Mouse (Mus musculus) MEL (cell line): ENCODE data around the gene Pou2f2.

Source experiments
- CTCF ChIP-seq, 3 experiments: IDR thresholded peaks in 2 of 3; conservative IDR thresholded peaks in 1 of 3; 2 replicates each; pipeline ENCODE4 v1.5.1; 2011 to 2012; ENCODE audit warnings: low read length in 3 of 3, low read depth in 2 of 3, mild to moderate bottlenecking in 2 of 3, improper control_type of control experiment in 1 of 3, inconsistent platforms in 1 of 3, mixed read lengths in 1 of 3, moderate library complexity in 1 of 3; ENCODE audit not compliant: control insufficient read depth in 1 of 3, insufficient read depth in 1 of 3, poor library complexity in 1 of 3, severe bottlenecking in 1 of 3
- SIN3A ChIP-seq: IDR thresholded peaks from 2 replicates; pipeline ENCODE4 v1.6.1; 2012; ENCODE audit warnings: low read length, improper control_type of control experiment, inconsistent platforms

GRCm38 (mm10) chr7:25112956-25113603 is 66.4 kb downstream of the Pou2f2 start:
- TF ChIP-seq CTCF (IDR thresholded peaks at IDR 0.05 in 2 of 3, conservative IDR thresholded peaks at IDR 0.05 in 1 of 3; ENCODE audit: control insufficient read depth in 1 of 3, insufficient read depth in 1 of 3, low read depth in 2 of 3, low read length in 3 of 3, poor library complexity in 1 of 3, severe bottlenecking in 1 of 3) (no peak), SIN3A (no peak)
